Mouse (Mus musculus) MEL (cell line): ENCODE data around the gene Pde11a.

Experiments used
- CHD1 ChIP-seq: IDR thresholded peaks from 2 replicates; pipeline ENCODE4 v1.6.1; 2012; ENCODE audit warnings: low read depth, mild to moderate bottlenecking, inconsistent platforms, low read length, improper control_type of control experiment
- CTCF ChIP-seq, 3 experiments: IDR thresholded peaks in 2 of 3; conservative IDR thresholded peaks in 1 of 3; 2 replicates each; pipeline ENCODE4 v1.5.1; 2011 to 2012; ENCODE audit warnings: low read length in 3 of 3, low read depth in 2 of 3, mild to moderate bottlenecking in 2 of 3, improper control_type of control experiment in 1 of 3, inconsistent platforms in 1 of 3, mixed read lengths in 1 of 3, moderate library complexity in 1 of 3; ENCODE audit not compliant: control insufficient read depth in 1 of 3, insufficient read depth in 1 of 3, poor library complexity in 1 of 3, severe bottlenecking in 1 of 3
- EP300 ChIP-seq, 2 experiments: IDR thresholded peaks; 2 replicates each; pipeline ENCODE4 v1.6.1; 2011; ENCODE audit warnings: improper control_type of control experiment in 2 of 2, low read length in 2 of 2, low read depth in 1 of 2, mild to moderate bottlenecking in 1 of 2
- NELFE ChIP-seq: IDR thresholded peaks from 2 replicates; pipeline ENCODE4 v1.6.1; 2011; ENCODE audit warnings: low read depth, low read length, improper control_type of control experiment
- POLR2A ChIP-seq, 2 experiments: IDR thresholded peaks; 2 replicates each; pipeline ENCODE4 v1.6.1; 2011 to 2012; ENCODE audit warnings: low read length in 2 of 2, mild to moderate bottlenecking in 2 of 2, control low read depth in 1 of 2, improper control_type of control experiment in 1 of 2, low read depth in 1 of 2, moderate library complexity in 1 of 2; ENCODE audit not compliant: control insufficient read depth in 1 of 2, insufficient read depth in 1 of 2, poor library complexity in 1 of 2
- RAD21 ChIP-seq: IDR thresholded peaks from 2 replicates; pipeline ENCODE4 v1.6.1; 2011; ENCODE audit warnings: mild to moderate bottlenecking, low read depth, low read length, improper control_type of control experiment
- ZC3H11A ChIP-seq: IDR thresholded peaks from 2 replicates; pipeline ENCODE4 v1.6.1; 2012; ENCODE audit warnings: low read depth, mild to moderate bottlenecking, inconsistent platforms, low read length, improper control_type of control experiment

GRCm38 (mm10) chr2:76286288-76286740 lies 52.3 kb downstream of the Pde11a start:
- TF ChIP-seq CHD1 (no peak), EP300 (IDR thresholded peaks at IDR 0.05; ENCODE audit: low read depth in 1 of 2, low read length in 2 of 2) (no peak), CTCF (IDR thresholded peaks at IDR 0.05 in 2 of 3, conservative IDR thresholded peaks at IDR 0.05 in 1 of 3; ENCODE audit: control insufficient read depth in 1 of 3, insufficient read depth in 1 of 3, low read depth in 2 of 3, low read length in 3 of 3, poor library complexity in 1 of 3, severe bottlenecking in 1 of 3) (no peak), NELFE (no peak), RAD21 (no peak), POLR2A (IDR thresholded peaks at IDR 0.05; ENCODE audit: control insufficient read depth in 1 of 2, insufficient read depth in 1 of 2, low read depth in 1 of 2, low read length in 2 of 2, poor library complexity in 1 of 2) (no peak), ZC3H11A (no peak)
